ENCODE assay signal across 7 mouse cellular contexts in genomic region chr1:134092852-134093770, GRCm38 (mm10). TPM values are rescaled to one million over a fixed set of nuclear protein-coding genes. Genes with fewer than 3 reads are reported as not detected.
DNase-seq lines count a peak whose midpoint lies in the region; ATAC-seq lines count a peak whose summit lies in the region.

No protein-coding gene starts in this region.

- no peaks in the 10 kb centered on the region for H3K9me3 ChIP-seq in limb, embryonic 10.5 days (replicated peaks)
- H3K9me3 ChIP-seq in midbrain, embryonic 12.5 days: no peaks in the 10 kb centered on the region

- peaks cover 25% of the 10 kb centered on the region for H3K4me1 ChIP-seq in limb, embryonic 10.5 days
- H3K4me1 ChIP-seq in midbrain, embryonic 12.5 days: peaks cover 51% of the 10 kb centered on the region

- peak overlapping the region; percentile 57 for H3K4me3 ChIP-seq in limb, embryonic 10.5 days
- H3K4me3 ChIP-seq in midbrain, embryonic 12.5 days: peak overlapping the region; percentile 42

- H3K36me3 ChIP-seq in limb, embryonic 10.5 days: no peaks in the 10 kb centered on the region
- no peaks in the 10 kb centered on the region for H3K36me3 ChIP-seq in midbrain, embryonic 12.5 days

- peak overlapping the region; percentile 54 for H3K9ac ChIP-seq in midbrain, embryonic 12.5 days (replicated peaks)

- ATAC-seq in granulocyte monocyte progenitor cell, adult 5-6 weeks (replicated peaks; ENCODE audit: poor library complexity, severe bottlenecking): peak; percentile 69
- ATAC-seq in midbrain, embryonic 12.5 days (ENCODE audit: low FRiP score, low read depth): peak; percentile 78

- DNase-seq in adrenal gland, adult 8-10 months: peak; percentile 92
- DNase-seq in embryo, embryonic 9.5 days (ENCODE audit: extremely low spot score): peak; percentile 82
- DNase-seq in kidney, adult 11 months: peak; percentile 92
- DNase-seq in limb, embryonic 10.5 days (ENCODE audit: low spot score): peak; percentile 89
- DNase-seq in skeletal muscle tissue, adult 2 months (ENCODE audit: low read depth, low spot score): peak; percentile 97

- H3K27me3 ChIP-seq in limb, embryonic 10.5 days (ENCODE audit: low read depth, poor library complexity, severe bottlenecking): peaks cover 26% of the 10 kb centered on the region; the same call in 1 of the 2 replicates
- H3K27me3 ChIP-seq in midbrain, embryonic 12.5 days: peaks cover 9% of the 10 kb centered on the region; the same call in 1 of the 2 replicates

- peak overlapping the region; percentile 87 for H3K27ac ChIP-seq in limb, embryonic 10.5 days
- H3K27ac ChIP-seq in midbrain, embryonic 12.5 days (replicated peaks): peak overlapping the region; percentile 80

- WGBS in limb, embryonic 10.5 days: 3% methylated on average over 43 of the region's 43 CpGs
- 2% methylated on average over 42 of the region's 43 CpGs for WGBS in midbrain, embryonic 12.5 days

- H3K4me2 ChIP-seq in midbrain, embryonic 12.5 days (replicated peaks): peak overlapping the region; percentile 63

RNA-seq across cellular contexts. Expression of gene Btg2, which starts 14.2 kb away (rescaled TPM):
- total RNA-seq in adrenal gland, adult 8-10 months (2022): 10 to 100 TPM; 28.1 to 56.5 (median 50.6) TPM
- 7.2 and 13.5 TPM in 2 replicates for total RNA-seq in granulocyte monocyte progenitor cell, adult 5-6 weeks (2014; fragmentation: Nextera tagmentation)
- 31.3 and 33.7 TPM in 2 replicates for total RNA-seq in granulocyte monocyte progenitor cell, adult 5-6 weeks (2017)
- 10.1 and 17.7 TPM in 2 replicates for polyA plus RNA-seq in limb, embryonic 10.5 days (2016; fragmentation: Nextera tagmentation; extraction: Ambion mirVana)
- 162 and 172 TPM in 2 replicates for polyA plus RNA-seq in midbrain, embryonic 12.5 days (2016; fragmentation: Nextera tagmentation; extraction: Ambion mirVana)

RNA-seq across cellular contexts. Expression of gene Chit1, which starts 17.9 kb away (rescaled TPM):
- under 1 TPM in 1 of 4 experiments, not detected in 3; 0.28 TPM for total RNA-seq in adrenal gland, adult 8-10 months (2022)
- total RNA-seq in granulocyte monocyte progenitor cell, adult 5-6 weeks (2014; fragmentation: Nextera tagmentation): 0.62 and 1.7 TPM in 2 replicates
- 0.22 and 0.82 TPM in 2 replicates for total RNA-seq in granulocyte monocyte progenitor cell, adult 5-6 weeks (2017)
- polyA plus RNA-seq in limb, embryonic 10.5 days (2016; fragmentation: Nextera tagmentation; extraction: Ambion mirVana): not detected in 2 replicates
- not detected in 2 replicates for polyA plus RNA-seq in midbrain, embryonic 12.5 days (2016; fragmentation: Nextera tagmentation; extraction: Ambion mirVana)

RNA-seq across cellular contexts. Expression of gene Fmod, which starts 56.1 kb away (rescaled TPM):
- 10 to 100 TPM in 1 of 4 experiments, 1 to 10 TPM in 3; 6.9 to 10.7 (median 7.7) TPM for total RNA-seq in adrenal gland, adult 8-10 months (2022)
- total RNA-seq in granulocyte monocyte progenitor cell, adult 5-6 weeks (2014; fragmentation: Nextera tagmentation): not detected in 2 replicates
- total RNA-seq in granulocyte monocyte progenitor cell, adult 5-6 weeks (2017): not detected in 2 replicates
- polyA plus RNA-seq in limb, embryonic 10.5 days (2016; fragmentation: Nextera tagmentation; extraction: Ambion mirVana): 2.4 and 2.5 TPM in 2 replicates
- 10.9 and 15.0 TPM in 2 replicates for polyA plus RNA-seq in midbrain, embryonic 12.5 days (2016; fragmentation: Nextera tagmentation; extraction: Ambion mirVana)

Comparison
In these comparisons a context has a peak if more than half of its experiments do, and no peak if none do; other contexts are left out.
1. Peak in every context shown above with its lines: DNase-seq, ATAC-seq, H3K4me3 ChIP-seq and H3K27ac ChIP-seq.
2. RNA of gene Fmod, which starts 56.1 kb away (total RNA-seq): 6.9 to 10.7 TPM in adrenal gland, adult 8-10 months; not detected in granulocyte monocyte progenitor cell, adult 5-6 weeks; every median in the first group is over 4 times any median in the second.